Mouse (Mus musculus): ENCODE results near the gene Mvp. TPM values are rescaled to one million over a fixed set of nuclear protein-coding genes. Genes with fewer than 3 reads are reported as not detected.

Mvp gene
- total and polyA plus RNA-seq, 3 experiments = 19.8 to 20.6 TPM; not detected in 1

GRCm38 (mm10) chr7:127026161-127026600 is 11.8 kb upstream of the Mvp start (continued):
- TF ChIP-seq MEF2A (IDR thresholded peaks at IDR 0.05; ENCODE audit: extremely low read depth, insufficient replicate concordance, low read depth, low read length, poor library complexity, severe bottlenecking) = no peak
- no peak for TF ChIP-seq ZC3H11A (IDR thresholded peaks at IDR 0.05; ENCODE audit: low read depth, low read length)
- peak; percentile 5; the same call in 1 of the 2 replicates for TF ChIP-seq MXI1 (IDR thresholded peaks at IDR 0.05; ENCODE audit: low read depth, low read length)
- TF ChIP-seq BHLHE40 (IDR thresholded peaks at IDR 0.05; ENCODE audit: borderline replicate concordance, low read depth, low read length) = no peak
- TF ChIP-seq KAT2A (conservative IDR thresholded peaks at IDR 0.05; ENCODE audit: low read depth, low read length) = no peak
- TF ChIP-seq HCFC1 (IDR thresholded peaks at IDR 0.05; ENCODE audit: low read depth, low read length) = peak; percentile 49; the same call in 1 of the 2 replicates
- TF ChIP-seq CHD2 (IDR thresholded peaks at IDR 0.05; ENCODE audit: low read length) = no peak
- no peak; the same call in 1 of the 2 replicates for TF ChIP-seq MAZ (IDR thresholded peaks at IDR 0.05; ENCODE audit: low read depth, low read length)
- no peak for TF ChIP-seq USF2 (IDR thresholded peaks at IDR 0.05; ENCODE audit: borderline replicate concordance in 1 of 2, insufficient read depth in 1 of 2, low read depth in 1 of 2, low read length in 2 of 2)
- TF ChIP-seq TBP (IDR thresholded peaks at IDR 0.05; ENCODE audit: low read depth, low read length) = 0 out of 2 replicates have a peak, but pooled peaks have one; percentile 53
- no peak for TF ChIP-seq ELF1 (IDR thresholded peaks at IDR 0.05; ENCODE audit: low read depth, low read length)
- no peak for TF ChIP-seq MYC (IDR thresholded peaks at IDR 0.05; ENCODE audit: low read depth, low read length)
- TF ChIP-seq NELFE (IDR thresholded peaks at IDR 0.05; ENCODE audit: low read depth, low read length) = peak; percentile 52

- H3K9ac ChIP-seq (ENCODE audit: control insufficient read depth, low read depth, low read length, poor library complexity, severe bottlenecking) = peak overlapping the region; percentile 97
- H3K27ac ChIP-seq (ENCODE audit: control insufficient read depth, low read depth, low read length) = peak overlapping the region; percentile 93
- peak overlapping the region; percentile 59 to 86 for H3K4me3 ChIP-seq (ENCODE audit: control insufficient read depth in 1 of 2, insufficient read depth in 1 of 2, low read depth in 2 of 2, low read length in 2 of 2)
- TF ChIP-seq MXI1 (IDR thresholded peaks at IDR 0.05; ENCODE audit: low read depth, low read length) (peak; percentile 18; the same call in 1 of the 2 replicates), BHLHE40 (IDR thresholded peaks at IDR 0.05; ENCODE audit: borderline replicate concordance, low read depth, low read length) (no peak), POLR2AphosphoS5 (IDR thresholded peaks at IDR 0.05; ENCODE audit: borderline replicate concordance, low read depth, low read length) (no peak), EP300 (IDR thresholded peaks at IDR 0.05; ENCODE audit: low read depth in 1 of 2, low read length in 2 of 2) (0 out of 4 replicates have a peak, but pooled peaks of 1 of the 2 experiments have one; percentile 33), CTCF (IDR thresholded peaks at IDR 0.05 in 2 of 3, conservative IDR thresholded peaks at IDR 0.05 in 1 of 3; ENCODE audit: control insufficient read depth in 1 of 3, insufficient read depth in 1 of 3, low read depth in 2 of 3, low read length in 3 of 3, poor library complexity in 1 of 3, severe bottlenecking in 1 of 3) (no peak), MYB (IDR thresholded peaks at IDR 0.05; ENCODE audit: low read depth, low read length) (no peak), USF1 (IDR thresholded peaks at IDR 0.05; ENCODE audit: low read depth, low read length) (no peak)
- H3K27me3 ChIP-seq (ENCODE audit: control insufficient read depth in 1 of 2, insufficient read depth in 2 of 2, low read length in 2 of 2) = no peaks in the 10 kb centered on the region
- DNase-seq (ENCODE audit: low read depth, low spot score) = peak; percentile 55
- no peaks in the 10 kb centered on the region for H3K9me3 ChIP-seq (replicated peaks; ENCODE audit: insufficient read depth, low read length)
- peaks cover 17 to 38% of the 10 kb centered on the region in 2 experiments for H3K4me1 ChIP-seq (ENCODE audit: control insufficient read depth in 1 of 2, insufficient read depth in 2 of 2, low read length in 2 of 2)
- peaks cover 41% of the 10 kb centered on the region for H3K79me2 ChIP-seq (ENCODE audit: control insufficient read depth, insufficient read depth, low read length, poor library complexity)
- peaks cover 11 to 41% of the 10 kb centered on the region in 2 experiments for H3K36me3 ChIP-seq (ENCODE audit: control insufficient read depth in 1 of 2, insufficient read depth in 2 of 2, low read length in 2 of 2)
These were observed 11.2 kb upstream of the Mvp start for GRCm38 (mm10) chr7:127025556-127026160.
